Mouse (Mus musculus) hindbrain, embryonic 13.5 days (tissue): ENCODE measurements around the gene Cebpa. TPM values are rescaled to one million over a fixed set of nuclear protein-coding genes. Genes with fewer than 3 reads are reported as not detected.

Experiments used
- ATAC-seq: fragments of 200-750 bp; cut with Nextera tagmentation; 2 replicates; pipeline ENCODE4 v1.8.0; 2017; ENCODE audit warnings: moderate TSS enrichment; ENCODE audit not compliant: low FRiP score
- H3K27ac ChIP-seq: fragments of 300-500 bp; sonication (generic); 2 replicates; pipeline ENCODE4 v1.5.1; 2015; ENCODE audit warnings: inconsistent platforms, mild to moderate bottlenecking, moderate library complexity
- H3K27me3 ChIP-seq: fragments of 300-500 bp; sonication (generic); 2 replicates; pipeline ENCODE4 v1.6.1; 2015; ENCODE audit warnings: mild to moderate bottlenecking, inconsistent platforms
- H3K36me3 ChIP-seq: fragments of 300-500 bp; sonication (generic); 2 replicates; pipeline ENCODE4 v1.6.1; 2015; ENCODE audit warnings: mild to moderate bottlenecking, inconsistent platforms
- H3K4me1 ChIP-seq: fragments of 300-500 bp; sonication (generic); replicated peaks from 2 replicates; pipeline ENCODE4 v1.6.1; 2015; ENCODE audit warnings: inconsistent platforms
- H3K4me2 ChIP-seq: fragments of 300-500 bp; sonication (generic); 2 replicates; pipeline ENCODE4 v1.6.1; 2015; ENCODE audit warnings: inconsistent platforms, mild to moderate bottlenecking, moderate library complexity
- H3K4me3 ChIP-seq: fragments of 300-500 bp; sonication (generic); 2 replicates; pipeline ENCODE4 v1.5.1; 2015; ENCODE audit warnings: mild to moderate bottlenecking, inconsistent platforms
- H3K9ac ChIP-seq: fragments of 300-500 bp; sonication (generic); 2 replicates; pipeline ENCODE4 v1.6.1; 2015; ENCODE audit warnings: mild to moderate bottlenecking, inconsistent platforms
- H3K9me3 ChIP-seq: fragments of 300-500 bp; sonication (generic); 2 replicates; pipeline ENCODE4 v1.6.1; 2016; ENCODE audit warnings: inconsistent platforms
- WGBS: fragments of 180-500 bp; shearing (Covaris S2); methylation state at CpG from one replicate; pipeline ENCODE4 v1.1.7; 2015; 5-methylcytosine and 5-hydroxymethylcytosine counted together
- polyA plus RNA-seq: library from polyadenylated mRNA; unstranded; fragments of >200 nt; fragmentation: Nextera tagmentation; extraction: Ambion mirVana; gene quantifications from 2 replicates; pipeline ENCODE4 v1.2.1, GENCODE M21; 2015

Gene Cebpa
- polyA plus RNA-seq, 1 experiment from 2014 or later = 0.60 TPM

DNA sequence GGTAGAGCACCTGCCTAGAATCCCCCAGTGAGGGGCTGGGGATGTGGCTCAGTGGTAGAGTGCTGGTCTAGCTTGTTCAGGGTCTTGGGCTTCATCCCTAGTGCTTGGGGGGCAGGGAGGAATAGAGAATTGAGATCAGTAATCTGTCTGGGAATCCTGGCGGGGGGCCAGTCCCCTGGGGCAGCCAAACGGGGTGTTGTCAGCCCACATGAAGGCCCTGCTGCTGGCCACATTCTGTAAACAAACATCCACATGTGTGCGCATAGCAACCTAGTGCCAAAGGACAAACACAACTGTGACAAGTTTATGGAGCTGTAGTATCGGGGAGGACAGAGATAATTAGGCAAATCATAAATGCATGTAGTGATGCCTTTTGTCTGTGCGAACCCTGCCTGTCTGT lies 15.5 kb downstream of the Cebpa start:
- H3K4me1 ChIP-seq = peaks cover 8% of the 10 kb centered on the region
- ATAC-seq = no peak
- no peaks in the 10 kb centered on the region for H3K9me3 ChIP-seq
- H3K27ac ChIP-seq = no peak overlapping the region
- 44% methylated on average over 5 of the region's 5 CpGs for WGBS
- no peak overlapping the region for H3K9ac ChIP-seq
- H3K27me3 ChIP-seq = peaks cover 10% of the 10 kb centered on the region; the same call in 1 of the 2 replicates
- no peaks in the 10 kb centered on the region for H3K36me3 ChIP-seq
- no peak overlapping the region for H3K4me2 ChIP-seq
- H3K4me3 ChIP-seq = no peak overlapping the region

DNA sequence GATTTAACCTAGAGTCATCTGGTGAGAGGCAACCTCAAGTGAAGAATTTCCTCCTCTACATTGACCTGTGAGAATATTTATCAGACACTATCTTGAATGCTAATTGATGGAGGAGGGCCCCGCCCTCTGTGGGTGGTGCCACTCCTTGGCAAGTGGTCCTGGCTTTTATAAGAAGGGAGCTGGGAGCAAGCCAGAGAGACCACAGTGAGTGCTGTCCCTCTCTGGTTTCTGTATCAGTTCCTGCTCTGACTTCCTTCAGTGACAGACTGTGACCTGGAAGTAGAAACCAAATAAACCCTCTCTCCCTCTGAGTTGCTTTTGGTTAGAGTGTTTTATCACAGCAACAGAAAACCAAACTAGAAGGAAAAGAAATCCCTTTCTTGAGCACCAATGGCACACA lies 18.4 kb downstream of the Cebpa start:
- no peak overlapping the region for H3K27ac ChIP-seq
- no peaks in the 10 kb centered on the region for H3K36me3 ChIP-seq
- WGBS = 91% methylated on average over 1 of the region's 1 CpGs
- H3K27me3 ChIP-seq = peaks cover 6% of the 10 kb centered on the region; the same call in 1 of the 2 replicates
- no peak for ATAC-seq
- no peak overlapping the region for H3K9ac ChIP-seq
- no peak overlapping the region for H3K4me2 ChIP-seq
- no peak overlapping the region for H3K4me3 ChIP-seq
- H3K4me1 ChIP-seq = peaks cover 12% of the 10 kb centered on the region
- no peaks in the 10 kb centered on the region for H3K9me3 ChIP-seq

- H3K9me3 ChIP-seq = no peaks in the 10 kb centered on the region
- H3K4me1 ChIP-seq = peaks cover 12% of the 10 kb centered on the region
- H3K9ac ChIP-seq = no peak overlapping the region
- 66% methylated on average over 4 of the region's 4 CpGs for WGBS
- H3K27me3 ChIP-seq = peaks cover 6% of the 10 kb centered on the region; the same call in 1 of the 2 replicates
- no peak overlapping the region for H3K27ac ChIP-seq
- no peak for ATAC-seq
- no peaks in the 10 kb centered on the region for H3K36me3 ChIP-seq
- no peak overlapping the region for H3K4me3 ChIP-seq
- H3K4me2 ChIP-seq = no peak overlapping the region
Observed at GRCm38 (mm10) chr7:35138481-35138880, 19.4 kb downstream of the Cebpa start.

DNA sequence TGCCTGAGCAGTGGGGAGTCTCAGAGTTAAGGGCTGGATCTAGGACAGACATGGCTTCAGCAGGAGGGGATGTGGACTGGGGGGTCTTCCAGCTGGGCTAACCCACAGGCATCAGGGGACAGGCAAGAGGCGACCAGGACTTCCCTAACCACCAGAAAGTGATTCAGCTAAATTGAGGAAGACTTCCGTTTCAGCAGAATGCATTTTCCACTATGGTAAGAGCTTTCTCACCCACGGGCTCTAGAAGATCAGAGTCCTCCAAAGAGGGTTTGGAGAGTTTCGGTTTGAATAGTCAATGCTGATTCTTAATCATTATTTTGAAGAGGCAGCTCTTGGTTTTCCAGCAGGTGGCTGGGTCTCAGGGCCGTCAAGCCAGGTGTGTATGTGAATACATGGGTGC lies 20.8 kb downstream of the Cebpa start:
- H3K9ac ChIP-seq = no peak overlapping the region
- H3K27me3 ChIP-seq = peaks cover 6% of the 10 kb centered on the region; the same call in 1 of the 2 replicates
- H3K9me3 ChIP-seq = no peaks in the 10 kb centered on the region
- no peak overlapping the region for H3K4me3 ChIP-seq
- H3K27ac ChIP-seq = no peak overlapping the region
- ATAC-seq = no peak
- 91% methylated on average over 5 of the region's 5 CpGs for WGBS
- no peak overlapping the region for H3K4me2 ChIP-seq
- peaks cover 8% of the 10 kb centered on the region for H3K4me1 ChIP-seq
- no peaks in the 10 kb centered on the region for H3K36me3 ChIP-seq

- H3K27me3 ChIP-seq = no peaks in the 10 kb centered on the region
- H3K9ac ChIP-seq = no peak overlapping the region
- WGBS = 70% methylated on average over 5 of the region's 5 CpGs
- no peak overlapping the region for H3K27ac ChIP-seq
- H3K9me3 ChIP-seq = no peaks in the 10 kb centered on the region
- no peak overlapping the region for H3K4me3 ChIP-seq
- no peak overlapping the region for H3K4me2 ChIP-seq
- H3K4me1 ChIP-seq = peaks cover 11% of the 10 kb centered on the region
- no peak for ATAC-seq
- H3K36me3 ChIP-seq = no peaks in the 10 kb centered on the region
Observed at GRCm38 (mm10) chr7:35141519-35141918, 22.4 kb downstream of the Cebpa start.

DNA sequence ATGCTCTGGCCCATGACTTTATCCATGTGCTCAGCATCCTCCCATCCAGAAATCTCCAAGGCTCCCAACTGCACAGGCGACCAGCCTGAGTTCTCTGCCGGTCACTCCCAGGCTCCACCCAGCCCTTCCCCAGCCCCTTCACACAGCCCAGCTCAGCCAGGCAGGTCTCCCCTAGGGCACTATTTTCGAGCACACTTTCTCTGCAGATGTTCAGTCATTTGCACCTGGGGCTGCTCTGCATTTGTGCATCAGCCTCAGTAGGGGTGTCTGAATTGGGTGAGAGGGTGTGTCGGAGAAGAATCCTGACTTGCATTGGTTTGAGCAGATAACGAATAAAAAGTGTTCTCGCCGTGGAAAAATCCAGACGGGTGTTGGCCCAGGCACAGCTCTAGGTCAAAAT lies 23.4 kb downstream of the Cebpa start:
- no peak for ATAC-seq
- WGBS = 73% methylated on average over 8 of the region's 8 CpGs
- H3K4me3 ChIP-seq = no peak overlapping the region

DNA sequence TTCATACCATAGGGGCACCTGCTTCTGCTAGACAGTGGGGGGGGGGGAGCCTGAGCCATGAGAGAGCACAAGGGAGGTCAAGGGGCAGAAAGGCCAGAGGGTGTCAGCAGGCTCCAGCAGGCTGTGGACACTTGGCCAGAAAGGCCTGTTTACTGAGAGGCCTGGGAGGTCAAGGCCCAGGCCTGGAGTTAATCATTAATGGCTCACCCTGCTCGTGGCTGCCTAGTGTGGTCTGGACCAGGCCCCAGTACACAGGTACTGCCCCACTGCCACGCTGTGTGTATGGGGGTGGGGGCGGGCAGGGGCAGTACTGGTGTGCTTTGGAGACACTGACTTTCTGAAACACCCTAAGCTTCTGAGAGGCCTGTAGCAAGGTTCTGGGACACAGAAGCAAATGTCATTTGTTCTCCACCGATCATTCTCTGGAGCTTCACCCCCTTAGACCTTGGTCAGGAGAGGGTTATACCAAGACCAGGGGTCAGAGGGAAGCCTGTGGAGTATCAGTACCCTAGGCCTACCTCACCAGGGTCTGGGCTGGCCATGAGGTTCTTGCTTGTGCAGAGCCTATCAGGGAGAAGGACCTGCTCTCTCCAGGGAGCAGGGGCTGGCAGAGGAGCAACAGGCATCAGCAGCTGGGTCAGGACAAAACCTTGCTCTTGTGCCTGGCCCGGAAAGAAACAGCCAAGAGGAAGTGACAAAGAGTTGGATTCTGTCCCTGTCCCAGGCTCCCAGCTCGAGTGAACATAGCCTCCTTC lies 24.9 kb downstream of the Cebpa start:
- ATAC-seq = no peak
- H3K27me3 ChIP-seq = no peaks in the 10 kb centered on the region
- no peak overlapping the region for H3K4me3 ChIP-seq
- no peak overlapping the region for H3K27ac ChIP-seq
- no peak overlapping the region for H3K4me2 ChIP-seq
- peaks cover 11% of the 10 kb centered on the region for H3K4me1 ChIP-seq
- no peak overlapping the region for H3K9ac ChIP-seq
- H3K36me3 ChIP-seq = no peaks in the 10 kb centered on the region
- no peaks in the 10 kb centered on the region for H3K9me3 ChIP-seq
- 66% methylated on average over 6 of the region's 6 CpGs for WGBS

More for the DNA sequence above, 23.4 kb downstream of the Cebpa start:
- Histone ChIP-seq H3K4me2 (no peak overlapping the region), H3K9ac (no peak overlapping the region), H3K36me3 (no peaks in the 10 kb centered on the region), H3K27ac (no peak overlapping the region), H3K27me3 (no peaks in the 10 kb centered on the region), H3K9me3 (no peaks in the 10 kb centered on the region), H3K4me1 (peaks cover 11% of the 10 kb centered on the region)

DNA sequence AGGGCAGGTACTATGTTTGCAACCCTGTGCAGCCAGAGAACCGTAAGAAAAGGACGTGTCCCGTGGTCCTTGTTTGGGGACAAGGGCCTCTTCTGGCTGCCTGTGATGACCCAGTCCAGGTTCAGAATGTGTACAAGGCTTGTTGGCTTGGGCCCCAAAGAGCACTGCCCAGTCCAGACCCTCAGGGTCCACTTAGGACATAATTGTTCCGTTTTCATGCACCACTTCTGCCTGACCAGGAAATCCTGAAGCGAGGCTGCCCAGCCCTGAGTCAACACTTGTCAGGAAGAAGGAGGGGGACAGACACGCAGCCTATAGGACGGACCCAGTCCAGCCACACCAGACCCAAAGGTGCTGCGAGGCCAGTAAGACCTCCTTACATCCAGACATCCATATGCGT lies 26.0 kb downstream of the Cebpa start:
- Histone ChIP-seq H3K27ac (no peak overlapping the region), H3K4me2 (no peak overlapping the region), H3K4me1 (peaks cover 11% of the 10 kb centered on the region), H3K9me3 (no peaks in the 10 kb centered on the region), H3K36me3 (no peaks in the 10 kb centered on the region), H3K9ac (no peak overlapping the region), H3K4me3 (no peak overlapping the region), H3K27me3 (no peaks in the 10 kb centered on the region)
- WGBS = 85% methylated on average over 9 of the region's 9 CpGs
- ATAC-seq = no peak

GRCm38 (mm10) chr7:35146269-35146668 lies 27.2 kb downstream of the Cebpa start:
- WGBS = 80% methylated on average over 10 of the region's 10 CpGs
- Histone ChIP-seq H3K9ac (no peak overlapping the region), H3K36me3 (no peaks in the 10 kb centered on the region), H3K9me3 (no peaks in the 10 kb centered on the region), H3K4me3 (no peak overlapping the region), H3K4me2 (no peak overlapping the region), H3K4me1 (peaks cover 10% of the 10 kb centered on the region), H3K27ac (no peak overlapping the region), H3K27me3 (no peaks in the 10 kb centered on the region)
- ATAC-seq = no peak

- Histone ChIP-seq H3K27ac (no peak overlapping the region), H3K36me3 (no peaks in the 10 kb centered on the region), H3K4me1 (peaks cover 6% of the 10 kb centered on the region), H3K27me3 (no peaks in the 10 kb centered on the region), H3K9ac (no peak overlapping the region), H3K9me3 (no peaks in the 10 kb centered on the region), H3K4me3 (no peak overlapping the region), H3K4me2 (no peak overlapping the region)
- no peak for ATAC-seq
- WGBS = 81% methylated on average over 15 of the region's 15 CpGs
Observed at GRCm38 (mm10) chr7:35149616-35150433, 30.7 kb downstream of the Cebpa start.

- Histone ChIP-seq H3K4me2 (no peak overlapping the region), H3K9me3 (no peaks in the 10 kb centered on the region), H3K27ac (no peak overlapping the region), H3K4me1 (no peaks in the 10 kb centered on the region), H3K4me3 (no peak overlapping the region), H3K9ac (no peak overlapping the region), H3K27me3 (no peaks in the 10 kb centered on the region), H3K36me3 (no peaks in the 10 kb centered on the region)
- no peak for ATAC-seq
- WGBS = 91% methylated on average over 5 of the region's 5 CpGs
Observed at GRCm38 (mm10) chr7:35150860-35151259, 31.8 kb downstream of the Cebpa start.

- Histone ChIP-seq H3K27ac (no peak overlapping the region), H3K9ac (no peak overlapping the region), H3K27me3 (no peaks in the 10 kb centered on the region), H3K36me3 (no peaks in the 10 kb centered on the region), H3K4me2 (no peak overlapping the region), H3K9me3 (no peaks in the 10 kb centered on the region), H3K4me3 (no peak overlapping the region), H3K4me1 (no peaks in the 10 kb centered on the region)
- WGBS = 79% methylated on average over 12 of the region's 12 CpGs
- ATAC-seq = no peak
Observed at GRCm38 (mm10) chr7:35154449-35154848, 35.4 kb downstream of the Cebpa start.
